Mouse (Mus musculus): ENCODE data around the gene Hnrnpa3. TPM values are rescaled to one million over a fixed set of nuclear protein-coding genes. Genes with fewer than 3 reads are reported as not detected.

The Hnrnpa3 gene
- total and polyA plus RNA-seq, 3 experiments: 126 to 437 (median 342) TPM

- no peak overlapping the region for H3K27ac ChIP-seq (ENCODE audit: control insufficient read depth, low read depth, low read length)
- no peaks in the 10 kb centered on the region for H3K36me3 ChIP-seq (ENCODE audit: control insufficient read depth in 1 of 2, insufficient read depth in 2 of 2, low read length in 2 of 2)
- H3K27me3 ChIP-seq (ENCODE audit: control insufficient read depth in 1 of 2, insufficient read depth in 2 of 2, low read length in 2 of 2): peaks cover 5 to 8% of the 10 kb centered on the region in 2 experiments; a peak in 3 of 4 replicates
- no peak overlapping the region for H3K9ac ChIP-seq (ENCODE audit: control insufficient read depth, low read depth, low read length, poor library complexity, severe bottlenecking)
- no peaks in the 10 kb centered on the region for H3K79me2 ChIP-seq (ENCODE audit: control insufficient read depth, insufficient read depth, low read length, poor library complexity)
- no peak for TF ChIP-seq TAL1 (IDR thresholded peaks at IDR 0.05; ENCODE audit: low read length)
- no peak for TF ChIP-seq MYC (IDR thresholded peaks at IDR 0.05; ENCODE audit: low read depth, low read length)
- TF ChIP-seq ZNF384 (IDR thresholded peaks at IDR 0.05; ENCODE audit: low read depth, low read length): no peak
- no peak for TF ChIP-seq POLR2AphosphoS2 (IDR thresholded peaks at IDR 0.05; ENCODE audit: low read length)
- no peak for TF ChIP-seq HCFC1 (IDR thresholded peaks at IDR 0.05; ENCODE audit: low read depth, low read length)
- no peak for TF ChIP-seq KAT2A (conservative IDR thresholded peaks at IDR 0.05; ENCODE audit: low read depth, low read length)
- no peak for TF ChIP-seq MAFK (IDR thresholded peaks at IDR 0.05; ENCODE audit: borderline replicate concordance, low read depth, low read length)
- no peak for TF ChIP-seq ZC3H11A (IDR thresholded peaks at IDR 0.05; ENCODE audit: low read depth, low read length)
- no peak for TF ChIP-seq RAD21 (IDR thresholded peaks at IDR 0.05; ENCODE audit: low read depth, low read length)
- no peak for TF ChIP-seq RCOR1 (IDR thresholded peaks at IDR 0.05; ENCODE audit: low read depth, low read length)
- no peak overlapping the region for H3K4me3 ChIP-seq (ENCODE audit: control insufficient read depth in 1 of 2, insufficient read depth in 1 of 2, low read depth in 2 of 2, low read length in 2 of 2)
- H3K4me1 ChIP-seq (ENCODE audit: control insufficient read depth in 1 of 2, insufficient read depth in 2 of 2, low read length in 2 of 2): no peaks in the 10 kb centered on the region
- DNase-seq (ENCODE audit: low read depth, low spot score): no peak
- no peaks in the 10 kb centered on the region for H3K9me3 ChIP-seq (replicated peaks; ENCODE audit: insufficient read depth, low read length)
Observed at GRCm38 (mm10) chr2:75713083-75713482, 54.0 kb downstream of the Hnrnpa3 start.

- no peak for TF ChIP-seq MYB (IDR thresholded peaks at IDR 0.05; ENCODE audit: low read depth, low read length)
- no peak for TF ChIP-seq KAT2A (conservative IDR thresholded peaks at IDR 0.05; ENCODE audit: low read depth, low read length)
- no peak for TF ChIP-seq POLR2AphosphoS5 (IDR thresholded peaks at IDR 0.05; ENCODE audit: borderline replicate concordance, low read depth, low read length)
- no peak for TF ChIP-seq GATA1 (IDR thresholded peaks at IDR 0.05; ENCODE audit: low read depth, low read length)
- no peak for TF ChIP-seq USF2 (IDR thresholded peaks at IDR 0.05; ENCODE audit: borderline replicate concordance in 1 of 2, insufficient read depth in 1 of 2, low read depth in 1 of 2, low read length in 2 of 2)
- no peak for TF ChIP-seq MAZ (IDR thresholded peaks at IDR 0.05; ENCODE audit: low read depth, low read length)
- TF ChIP-seq GABPA (IDR thresholded peaks at IDR 0.05; ENCODE audit: low read depth, low read length): no peak
- no peak for TF ChIP-seq TBP (IDR thresholded peaks at IDR 0.05; ENCODE audit: low read depth, low read length)
- no peak for TF ChIP-seq RCOR1 (IDR thresholded peaks at IDR 0.05; ENCODE audit: low read depth, low read length)
- TF ChIP-seq ETS1 (IDR thresholded peaks at IDR 0.05; ENCODE audit: low read depth, low read length): no peak
- TF ChIP-seq ZKSCAN1 (IDR thresholded peaks at IDR 0.05; ENCODE audit: low read depth, low read length): no peak
- no peak for TF ChIP-seq UBTF (IDR thresholded peaks at IDR 0.05; ENCODE audit: borderline replicate concordance, insufficient read depth, low read depth, low read length)
- TF ChIP-seq RAD21 (IDR thresholded peaks at IDR 0.05; ENCODE audit: low read depth, low read length): no peak
- TF ChIP-seq MAFK (IDR thresholded peaks at IDR 0.05; ENCODE audit: borderline replicate concordance, low read depth, low read length): no peak
- no peak for DNase-seq (ENCODE audit: low read depth, low spot score)
- no peaks in the 10 kb centered on the region for H3K79me2 ChIP-seq (ENCODE audit: control insufficient read depth, insufficient read depth, low read length, poor library complexity)
- H3K4me3 ChIP-seq (ENCODE audit: control insufficient read depth in 1 of 2, insufficient read depth in 1 of 2, low read depth in 2 of 2, low read length in 2 of 2): no peak overlapping the region
- no peak overlapping the region for H3K9ac ChIP-seq (ENCODE audit: control insufficient read depth, low read depth, low read length, poor library complexity, severe bottlenecking)
- no peak overlapping the region for H3K27ac ChIP-seq (ENCODE audit: control insufficient read depth, low read depth, low read length)
- no peaks in the 10 kb centered on the region for H3K4me1 ChIP-seq (ENCODE audit: control insufficient read depth in 1 of 2, insufficient read depth in 2 of 2, low read length in 2 of 2)
- no peaks in the 10 kb centered on the region for H3K9me3 ChIP-seq (replicated peaks; ENCODE audit: insufficient read depth, low read length)
- H3K36me3 ChIP-seq (ENCODE audit: control insufficient read depth in 1 of 2, insufficient read depth in 2 of 2, low read length in 2 of 2): no peaks in the 10 kb centered on the region
- peaks cover 5 to 11% of the 10 kb centered on the region in 2 experiments for H3K27me3 ChIP-seq (ENCODE audit: control insufficient read depth in 1 of 2, insufficient read depth in 2 of 2, low read length in 2 of 2)
Observed at GRCm38 (mm10) chr2:75714766-75715165, 55.7 kb downstream of the Hnrnpa3 start.
